Mouse (Mus musculus) liver, postnatal 0 days (tissue): Measurements from ENCODE around the gene Bace2.

Source experiments
- CTCF ChIP-seq: sonication (generic); IDR thresholded peaks from 2 replicates; pipeline ENCODE4 v1.5.1; 2016; ENCODE audit warnings: antibody characterized with exemption, low read depth
- EP300 ChIP-seq: IDR thresholded peaks from 2 replicates; pipeline ENCODE4 v1.6.1; 2016; ENCODE audit warnings: antibody characterized with exemption, low read depth, mild to moderate bottlenecking

DNA sequence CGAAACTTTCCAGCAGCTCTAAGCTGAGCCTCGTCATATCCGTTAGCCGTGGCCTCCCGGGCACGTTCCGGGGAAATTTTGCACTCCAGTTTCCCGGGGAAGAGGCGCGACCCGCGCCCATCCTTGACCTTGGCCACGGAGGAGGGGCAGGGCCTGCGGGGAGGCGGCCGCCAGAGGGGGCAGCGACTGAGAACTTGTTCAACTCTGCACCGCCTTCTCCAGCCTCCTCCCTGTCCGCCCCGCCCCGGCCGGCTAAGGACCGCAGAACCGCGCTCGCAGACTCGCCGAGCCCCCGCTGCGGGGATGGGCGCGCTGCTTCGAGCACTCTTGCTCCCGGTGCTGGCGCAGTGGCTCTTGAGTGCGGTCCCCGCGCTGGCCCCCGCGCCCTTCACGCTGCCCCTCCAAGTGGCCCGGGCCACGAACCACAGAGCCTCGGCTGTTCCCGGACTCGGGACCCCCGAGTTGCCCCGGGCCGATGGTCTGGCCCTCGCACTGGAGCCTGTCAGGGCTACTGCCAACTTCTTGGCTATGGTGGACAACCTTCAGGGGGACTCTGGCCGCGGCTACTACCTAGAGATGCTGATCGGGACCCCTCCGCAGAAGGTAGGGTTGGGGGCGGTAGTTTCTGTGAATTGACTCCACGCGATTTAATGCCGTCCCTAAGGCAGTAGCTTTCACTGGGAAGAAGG lies at the start of gene Bace2:
- TF ChIP-seq CTCF (peak; percentile 56), EP300 (peak; percentile 15; the same call in 1 of the 2 replicates)
